Mouse (Mus musculus): ENCODE measurements around the gene Gm44805. TPM values are rescaled to one million over a fixed set of nuclear protein-coding genes. Genes with fewer than 3 reads are reported as not detected.
A peak's percentile ranks its signal among the peaks of the same experiment; 100 is the strongest.

Gene Gm44805
- polyA plus RNA-seq, 1 experiment from 2014 or later: not detected

DNA sequence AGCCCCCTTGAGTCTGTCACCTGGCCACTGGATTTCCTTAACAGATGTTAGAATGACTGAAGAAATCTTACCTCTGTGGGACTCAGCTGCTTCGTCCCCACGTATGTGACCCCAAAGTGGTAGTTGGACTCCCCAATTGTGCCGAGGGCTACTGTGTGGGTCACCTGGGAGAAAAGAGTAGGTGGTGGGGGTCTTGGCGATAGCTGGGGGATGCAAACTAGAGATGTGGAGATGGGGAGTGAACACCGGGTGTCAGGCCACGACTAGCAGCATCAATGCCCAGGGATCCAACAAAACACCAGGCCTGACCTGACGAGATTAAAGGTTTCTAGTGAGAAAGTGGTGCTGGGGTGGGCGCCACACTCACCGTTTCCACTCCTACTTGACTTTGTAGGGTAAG is 32.4 kb upstream of the Gm44805 start:
- 87% methylated on average over 9 of the region's 9 CpGs for WGBS
- peaks cover 64% of the 10 kb centered on the region for H3K36me3 ChIP-seq
- H3K4me2 ChIP-seq: peak overlapping the region; percentile 92
- no peaks in the 10 kb centered on the region for H3K9me3 ChIP-seq
- peak overlapping the region; percentile 100; the same call in 1 of the 2 replicates for H3K4me3 ChIP-seq
- no peak overlapping the region for H3K27ac ChIP-seq
- no peak for ATAC-seq (ENCODE audit: insufficient number of reproducible peaks, insufficient read depth, low FRiP score, low TSS enrichment, low read depth)
- no peak overlapping the region; the same call in 1 of the 2 replicates for H3K9ac ChIP-seq
- H3K27me3 ChIP-seq: no peaks in the 10 kb centered on the region
- peaks cover 19% of the 10 kb centered on the region for H3K4me1 ChIP-seq

DNA sequence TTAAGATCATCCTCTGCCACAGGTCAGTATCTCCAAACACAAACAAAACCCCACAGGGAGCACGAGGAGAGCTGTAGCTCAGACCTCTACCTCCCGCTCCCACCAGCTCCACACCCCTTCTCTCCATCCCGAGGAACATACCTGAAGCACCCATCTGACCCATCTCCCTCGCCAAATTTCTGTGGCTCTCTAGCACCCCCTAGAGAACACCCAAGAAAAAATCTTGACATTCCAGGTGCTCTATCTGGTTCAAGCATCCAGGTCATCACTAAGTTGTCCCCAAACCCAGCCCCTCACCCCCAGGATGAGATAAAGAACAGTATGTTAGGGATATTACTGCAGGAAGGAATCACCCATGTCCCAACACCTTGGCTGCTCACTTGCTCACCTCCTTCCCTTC is 32.0 kb upstream of the Gm44805 start:
- ATAC-seq (ENCODE audit: insufficient number of reproducible peaks, insufficient read depth, low FRiP score, low TSS enrichment, low read depth): no peak
- Histone ChIP-seq H3K27me3 (no peaks in the 10 kb centered on the region), H3K36me3 (peaks cover 64% of the 10 kb centered on the region), H3K4me3 (no peak overlapping the region), H3K9me3 (no peaks in the 10 kb centered on the region), H3K27ac (no peak overlapping the region), H3K4me1 (peaks cover 19% of the 10 kb centered on the region), H3K9ac (no peak overlapping the region; the same call in 1 of the 2 replicates), H3K4me2 (no peak overlapping the region)
- WGBS: 53% methylated on average over 4 of the region's 4 CpGs

DNA sequence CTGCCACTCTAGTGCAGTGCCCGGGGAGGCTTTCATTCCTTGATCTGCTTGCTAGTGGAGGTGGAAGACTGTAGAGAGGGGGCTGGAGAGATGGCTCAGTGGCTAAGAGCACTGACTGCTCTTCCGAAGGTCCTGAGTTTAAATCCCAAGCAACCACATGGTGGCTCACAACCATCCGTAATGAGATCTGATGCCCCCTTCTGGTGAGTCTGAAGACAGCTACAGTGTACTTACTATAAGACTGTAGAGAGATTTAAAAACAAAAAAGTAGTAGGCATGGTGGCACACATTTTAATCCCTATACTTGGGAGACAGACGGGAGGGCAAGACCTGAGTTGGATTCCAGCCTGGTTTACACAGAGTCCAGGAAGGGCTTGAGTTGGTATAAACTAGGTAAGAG is 31.2 kb upstream of the Gm44805 start:
- Histone ChIP-seq H3K36me3 (peaks cover 67% of the 10 kb centered on the region), H3K27me3 (no peaks in the 10 kb centered on the region), H3K9ac (no peak overlapping the region), H3K27ac (no peak overlapping the region), H3K4me2 (no peak overlapping the region), H3K9me3 (no peaks in the 10 kb centered on the region), H3K4me3 (no peak overlapping the region), H3K4me1 (peaks cover 19% of the 10 kb centered on the region)
- ATAC-seq (ENCODE audit: insufficient number of reproducible peaks, insufficient read depth, low FRiP score, low TSS enrichment, low read depth): no peak
- 68% methylated on average over 4 of the region's 4 CpGs for WGBS

DNA sequence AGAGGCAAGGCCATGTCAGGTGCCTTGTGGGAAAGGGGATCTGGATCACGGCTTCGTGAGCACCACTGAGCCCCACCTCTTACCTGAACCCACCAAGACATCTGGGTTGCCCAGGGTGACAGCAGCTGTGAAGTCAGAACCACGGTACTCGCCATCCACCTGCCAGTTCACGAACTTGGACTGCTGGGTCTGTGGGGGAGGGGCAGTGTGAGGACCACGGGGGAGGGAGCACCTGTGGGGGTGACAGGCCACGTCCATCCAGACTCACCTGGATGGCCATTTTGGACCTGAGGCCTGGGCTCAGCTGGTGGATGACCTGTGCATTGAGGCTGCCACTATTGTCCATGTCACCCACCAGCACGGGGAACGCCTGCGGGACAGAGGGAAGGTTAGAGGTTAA is 29.4 kb upstream of the Gm44805 start:
- peaks cover 77% of the 10 kb centered on the region for H3K36me3 ChIP-seq

DNA sequence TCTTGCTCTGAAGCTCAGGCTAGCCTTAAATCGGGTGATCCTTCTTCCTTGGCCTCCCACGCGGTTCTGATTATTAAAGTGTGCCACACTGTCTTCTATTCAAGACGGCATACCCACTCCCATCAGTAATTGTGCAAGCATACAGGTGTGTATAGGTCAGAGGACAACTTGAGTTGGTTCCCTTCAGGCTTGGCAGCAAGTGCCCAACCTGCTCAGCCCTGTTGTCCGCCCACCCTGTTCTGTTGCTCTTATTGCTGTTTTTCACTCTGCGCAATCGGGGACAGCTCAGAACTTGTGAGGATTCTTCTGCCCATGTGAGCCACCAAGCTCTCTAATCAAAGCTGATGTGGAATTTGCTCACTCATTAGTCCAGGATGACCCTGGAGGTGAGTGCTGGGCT is 24.0 kb upstream of the Gm44805 start:
- Histone ChIP-seq H3K9ac (no peak overlapping the region), H3K4me2 (no peak overlapping the region), H3K36me3 (peaks cover 82% of the 10 kb centered on the region), H3K4me3 (no peak overlapping the region), H3K4me1 (peaks cover 6% of the 10 kb centered on the region), H3K9me3 (no peaks in the 10 kb centered on the region), H3K27me3 (no peaks in the 10 kb centered on the region), H3K27ac (no peak overlapping the region)
- 94% methylated on average over 7 of the region's 7 CpGs for WGBS
- ATAC-seq (ENCODE audit: insufficient number of reproducible peaks, insufficient read depth, low FRiP score, low TSS enrichment, low read depth): no peak

More for the DNA sequence above, 29.4 kb upstream of the Gm44805 start:
- H3K4me1 ChIP-seq: peaks cover 13% of the 10 kb centered on the region
- H3K9ac ChIP-seq: no peak overlapping the region
- no peak overlapping the region for H3K27ac ChIP-seq
- ATAC-seq (ENCODE audit: insufficient number of reproducible peaks, insufficient read depth, low FRiP score, low TSS enrichment, low read depth): no peak
- H3K27me3 ChIP-seq: no peaks in the 10 kb centered on the region
- no peak overlapping the region for H3K4me2 ChIP-seq
- 92% methylated on average over 10 of the region's 10 CpGs for WGBS
- H3K4me3 ChIP-seq: no peak overlapping the region
- H3K9me3 ChIP-seq: no peaks in the 10 kb centered on the region

DNA sequence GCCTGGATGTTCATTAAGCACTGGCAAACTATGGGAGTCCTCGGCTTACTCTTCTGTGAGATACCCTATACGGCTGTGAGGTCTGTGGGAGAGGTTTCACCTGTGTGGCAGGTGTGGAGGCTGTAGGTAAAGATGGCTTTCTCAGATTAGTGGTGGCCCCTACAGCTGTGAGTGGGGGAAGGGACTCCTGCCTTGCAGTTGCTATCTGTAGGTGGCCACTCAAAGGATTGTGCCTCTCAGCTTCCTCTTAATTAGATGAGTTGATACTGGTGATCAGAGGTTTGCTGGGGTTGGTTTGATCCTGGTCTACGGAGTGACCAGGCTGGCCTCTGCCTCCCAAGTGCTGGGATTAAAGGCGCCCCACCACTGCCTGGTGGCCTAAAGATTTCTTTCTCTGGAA is 23.3 kb upstream of the Gm44805 start:
- Histone ChIP-seq H3K4me1 (peaks cover 9% of the 10 kb centered on the region), H3K27ac (no peak overlapping the region), H3K9ac (no peak overlapping the region), H3K36me3 (peaks cover 76% of the 10 kb centered on the region), H3K4me3 (no peak overlapping the region), H3K27me3 (no peaks in the 10 kb centered on the region), H3K9me3 (no peaks in the 10 kb centered on the region), H3K4me2 (no peak overlapping the region)
- ATAC-seq (ENCODE audit: insufficient number of reproducible peaks, insufficient read depth, low FRiP score, low TSS enrichment, low read depth): no peak
- WGBS: 92% methylated on average over 4 of the region's 4 CpGs

DNA sequence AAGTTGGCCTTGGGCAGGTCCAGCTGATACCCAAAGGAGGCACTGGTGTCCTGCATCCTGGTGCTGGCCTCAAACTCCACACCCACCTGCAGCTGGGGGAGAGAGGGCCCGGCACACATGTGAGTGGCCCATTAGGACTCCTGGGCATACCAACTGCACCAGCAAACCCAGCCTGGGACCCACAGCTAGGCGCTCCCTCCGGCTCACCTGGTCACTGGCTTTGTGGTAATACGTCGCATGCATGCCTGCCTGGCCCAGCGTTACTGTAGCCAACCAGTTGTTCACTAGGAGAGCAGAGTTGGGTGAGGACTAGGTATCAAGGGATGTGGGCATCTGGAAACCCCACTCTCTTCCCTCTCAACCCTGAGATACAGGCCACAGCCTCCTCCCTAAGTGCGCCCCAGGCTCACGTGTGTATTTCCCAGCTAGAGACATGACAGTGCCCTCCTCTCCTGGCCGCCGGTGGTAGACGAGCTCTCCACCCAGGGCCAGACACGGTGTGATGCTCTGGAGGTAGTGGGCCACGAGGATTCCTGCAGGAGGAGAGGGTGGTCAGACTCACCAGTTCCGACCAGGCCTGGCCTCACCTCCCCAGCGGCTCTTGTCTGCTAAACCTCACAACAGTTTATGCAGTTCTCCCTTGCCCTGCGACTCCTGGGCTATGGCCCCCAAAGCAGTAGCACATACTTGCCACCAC is 21.8 kb upstream of the Gm44805 start:
- peaks cover 23% of the 10 kb centered on the region for H3K4me1 ChIP-seq
- H3K27ac ChIP-seq: no peak overlapping the region
- H3K36me3 ChIP-seq: peaks cover 63% of the 10 kb centered on the region
- no peaks in the 10 kb centered on the region for H3K27me3 ChIP-seq
- no peaks in the 10 kb centered on the region for H3K9me3 ChIP-seq
- H3K4me2 ChIP-seq: no peak overlapping the region
- 90% methylated on average over 16 of the region's 16 CpGs for WGBS
- ATAC-seq (ENCODE audit: insufficient number of reproducible peaks, insufficient read depth, low FRiP score, low TSS enrichment, low read depth): no peak
- no peak overlapping the region for H3K9ac ChIP-seq
- H3K4me3 ChIP-seq: no peak overlapping the region

DNA sequence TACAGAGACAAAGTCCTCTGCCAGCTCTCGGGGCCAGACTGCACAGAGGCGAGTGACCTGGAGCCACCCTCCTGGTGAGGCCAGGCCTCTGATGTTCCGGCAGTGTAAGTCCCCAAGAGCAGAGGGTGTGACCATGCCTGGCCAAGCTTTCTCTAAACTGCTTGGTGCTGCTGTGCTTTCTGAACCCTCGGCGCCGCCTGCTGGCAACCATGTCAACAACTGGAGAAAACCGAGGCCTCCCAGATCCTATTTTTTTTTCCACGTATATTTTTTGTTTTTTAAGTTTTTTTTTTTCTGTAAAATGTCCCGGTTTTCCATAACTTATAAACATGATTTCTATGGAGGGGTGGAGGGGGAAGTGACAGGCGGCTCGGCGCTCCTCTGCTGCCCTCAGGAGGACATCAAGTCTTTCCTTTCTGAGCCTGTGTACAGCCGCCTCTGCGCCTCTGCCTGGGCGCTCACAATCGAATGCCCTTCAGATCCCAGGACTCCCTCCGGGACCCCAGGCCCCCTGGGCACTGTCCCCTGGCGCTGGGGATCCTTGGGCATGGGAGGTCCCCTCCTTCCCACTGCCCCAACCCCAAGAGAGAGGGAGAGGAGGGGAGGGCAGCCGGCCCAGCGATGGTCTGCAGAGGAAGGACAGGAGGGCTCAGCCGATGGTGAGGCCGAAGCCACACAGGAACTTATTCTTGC is 20.0 kb upstream of the Gm44805 start:
- peaks cover 58% of the 10 kb centered on the region for H3K36me3 ChIP-seq
- ATAC-seq (ENCODE audit: insufficient number of reproducible peaks, insufficient read depth, low FRiP score, low TSS enrichment, low read depth): peak; percentile 50
- no peak overlapping the region for H3K4me3 ChIP-seq
- no peaks in the 10 kb centered on the region for H3K27me3 ChIP-seq
- no peak overlapping the region for H3K9ac ChIP-seq
- H3K4me1 ChIP-seq: peaks cover 25% of the 10 kb centered on the region
- H3K4me2 ChIP-seq: peak overlapping the region; percentile 28; the same call in 1 of the 2 replicates
- peaks cover 7% of the 10 kb centered on the region; the same call in 1 of the 2 replicates for H3K9me3 ChIP-seq
- peak overlapping the region; percentile 51; the same call in 1 of the 2 replicates for H3K27ac ChIP-seq
- 31% methylated on average over 22 of the region's 22 CpGs for WGBS

DNA sequence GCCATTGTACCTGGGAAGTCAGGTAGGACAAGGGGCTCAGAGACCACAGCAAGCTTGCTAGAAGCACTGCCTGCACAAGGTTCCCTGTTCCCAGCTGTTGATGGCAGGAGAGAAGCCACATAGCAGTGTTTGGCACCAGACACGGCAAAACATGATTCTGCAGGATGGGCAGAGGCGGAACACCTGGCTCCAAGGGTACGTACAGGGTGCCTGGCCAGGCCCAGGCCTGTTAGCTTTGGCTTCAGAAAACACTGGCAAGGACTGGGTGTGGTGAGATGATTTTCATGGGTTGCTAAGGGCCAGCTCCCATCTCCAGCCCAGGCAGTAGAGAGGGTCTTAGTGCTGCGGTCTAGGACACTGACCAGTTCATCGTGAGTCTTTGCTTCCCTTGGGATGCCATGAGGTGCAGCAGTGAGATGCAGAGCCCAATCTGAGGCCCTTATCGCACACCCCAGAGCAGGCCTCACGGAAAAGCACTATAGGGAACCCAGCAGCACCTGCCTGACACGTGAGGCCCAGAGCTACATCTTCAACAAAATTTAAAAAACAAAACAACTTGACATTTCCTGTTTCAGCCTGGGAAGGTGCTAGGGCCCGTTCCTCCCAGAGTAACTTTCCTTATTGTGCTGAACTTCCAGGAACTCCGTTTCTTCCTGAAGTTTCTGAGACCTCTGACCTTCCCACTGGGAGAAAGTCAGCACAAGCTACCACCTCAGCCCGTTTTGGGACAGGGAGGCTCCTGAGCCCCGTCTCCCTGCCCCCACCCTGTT is 19.3 kb upstream of the Gm44805 start:
- Histone ChIP-seq H3K27me3 (no peaks in the 10 kb centered on the region), H3K4me2 (peak overlapping the region; percentile 28; the same call in 1 of the 2 replicates), H3K36me3 (peaks cover 59% of the 10 kb centered on the region), H3K9me3 (peaks cover 7% of the 10 kb centered on the region; the same call in 1 of the 2 replicates), H3K27ac (peak overlapping the region; percentile 51; the same call in 1 of the 2 replicates), H3K4me3 (no peak overlapping the region), H3K4me1 (peaks cover 25% of the 10 kb centered on the region), H3K9ac (no peak overlapping the region)
- WGBS: 62% methylated on average over 12 of the region's 12 CpGs
- no peak for ATAC-seq (ENCODE audit: insufficient number of reproducible peaks, insufficient read depth, low FRiP score, low TSS enrichment, low read depth)

DNA sequence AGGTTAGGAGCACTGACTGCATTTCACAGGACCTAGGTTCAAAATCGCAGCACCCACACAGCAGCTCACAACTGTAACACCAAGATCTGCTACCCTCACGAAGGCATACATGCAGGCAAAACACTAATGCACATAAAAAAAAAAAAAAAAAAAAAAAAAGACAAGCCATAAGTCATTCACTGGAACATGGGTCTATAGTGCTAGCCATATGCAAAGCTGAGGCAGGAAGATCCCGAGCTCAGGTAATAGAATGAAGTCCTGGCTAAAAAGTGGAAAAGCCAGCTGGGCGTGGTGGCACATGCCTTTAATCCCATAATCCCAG is 18.6 kb upstream of the Gm44805 start:
- peaks cover 52% of the 10 kb centered on the region for H3K36me3 ChIP-seq
- H3K4me2 ChIP-seq: peak overlapping the region; percentile 83; the same call in 1 of the 2 replicates
- peaks cover 25% of the 10 kb centered on the region for H3K4me1 ChIP-seq
- no peak overlapping the region for H3K9ac ChIP-seq
- 80% methylated on average over 4 of the region's 4 CpGs for WGBS
- peaks cover 7% of the 10 kb centered on the region; the same call in 1 of the 2 replicates for H3K9me3 ChIP-seq
- H3K27ac ChIP-seq: no peak overlapping the region
- no peak for ATAC-seq (ENCODE audit: insufficient number of reproducible peaks, insufficient read depth, low FRiP score, low TSS enrichment, low read depth)
- no peak overlapping the region for H3K4me3 ChIP-seq
- no peaks in the 10 kb centered on the region for H3K27me3 ChIP-seq

DNA sequence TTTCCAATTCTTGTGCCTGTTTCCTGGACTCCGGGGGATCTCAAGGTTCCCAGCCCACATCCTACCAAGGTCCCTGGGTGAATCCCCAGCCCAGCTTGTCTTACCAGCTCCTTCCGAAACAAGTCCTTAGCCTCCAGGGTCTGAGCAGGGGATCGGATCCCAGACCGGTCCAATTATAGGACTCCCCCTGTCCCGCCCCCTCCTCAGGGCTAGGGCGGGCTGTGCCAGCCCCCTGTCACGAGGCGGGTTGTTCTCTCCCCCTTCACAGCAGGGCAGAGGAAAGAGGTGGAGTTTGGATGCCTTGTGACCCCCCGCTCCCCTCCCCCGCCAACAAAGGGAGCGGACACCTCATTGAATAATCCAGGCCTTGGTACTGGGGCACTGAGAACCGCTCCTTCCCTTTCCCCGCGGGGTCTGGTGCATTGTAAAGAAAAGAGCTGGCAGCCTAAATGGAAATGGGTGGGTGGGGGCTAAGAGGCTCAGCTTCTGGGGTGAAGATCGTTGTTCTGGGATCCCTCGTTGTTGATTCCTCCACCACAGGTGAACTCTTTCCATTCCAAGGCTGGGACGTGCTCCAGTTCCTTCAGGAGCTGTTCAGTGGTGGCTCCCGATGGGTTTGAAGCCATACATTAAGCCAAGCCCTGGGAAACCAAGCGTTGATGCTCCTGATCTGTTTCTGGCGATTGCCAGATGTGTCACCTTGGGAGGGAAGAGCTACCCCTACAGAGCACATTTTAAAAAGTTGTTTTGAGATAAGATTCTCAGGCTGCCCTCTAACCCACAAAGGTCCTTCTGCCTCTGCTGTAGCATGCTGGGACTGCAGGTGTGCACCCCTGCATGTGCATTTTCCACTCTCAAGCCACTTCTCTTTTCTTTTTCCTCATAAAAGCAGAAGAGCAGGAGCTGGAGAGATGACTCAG is 17.9 kb upstream of the Gm44805 start, which contains the start of gene Apoe:
TSS of gene Apoe (minus strand) at position 282 of the 920 bp plus-strand sequence.
- Histone ChIP-seq H3K9ac (peak within 1 kb of the TSS; percentile 72), H3K4me3 (peak within 1 kb of the TSS; percentile 45), H3K4me1 (peaks cover 25% of the 10 kb centered on the region), H3K27ac (peak within 1 kb of the TSS; percentile 62), H3K4me2 (peak within 1 kb of the TSS; percentile 83), H3K27me3 (no peaks in the 10 kb centered on the region), H3K36me3 (peaks cover 46% of the 10 kb centered on the region), H3K9me3 (peaks cover 7% of the 10 kb centered on the region; the same call in 1 of the 2 replicates)
- ATAC-seq (ENCODE audit: insufficient number of reproducible peaks, insufficient read depth, low FRiP score, low TSS enrichment, low read depth): no peak
- 1% methylated on average over 20 of the region's 20 CpGs for WGBS
